Mouse (Mus musculus) MEL (cell line): ENCODE measurements at regions not wholly inside any gene's neighbourhood (a gene's known extent, or its start where the extent isn't known, plus 50 kb on each side); places are given as distances from the start of the nearest gene placed in this dataset.

Experiments
- BHLHE40 ChIP-seq: IDR thresholded peaks from 2 replicates; pipeline ENCODE4 v1.6.1; 2012; ENCODE audit warnings: low read depth, mild to moderate bottlenecking, inconsistent platforms, low read length, improper control_type of control experiment, borderline replicate concordance
- CTCF ChIP-seq, 3 experiments: IDR thresholded peaks in 2 of 3; conservative IDR thresholded peaks in 1 of 3; 2 replicates each; pipeline ENCODE4 v1.5.1; 2011 to 2012; ENCODE audit warnings: low read length in 3 of 3, low read depth in 2 of 3, mild to moderate bottlenecking in 2 of 3, improper control_type of control experiment in 1 of 3, inconsistent platforms in 1 of 3, mixed read lengths in 1 of 3, moderate library complexity in 1 of 3; ENCODE audit not compliant: control insufficient read depth in 1 of 3, insufficient read depth in 1 of 3, poor library complexity in 1 of 3, severe bottlenecking in 1 of 3
- EP300 ChIP-seq, 2 experiments: IDR thresholded peaks; 2 replicates each; pipeline ENCODE4 v1.6.1; 2011; ENCODE audit warnings: improper control_type of control experiment in 2 of 2, low read length in 2 of 2, low read depth in 1 of 2, mild to moderate bottlenecking in 1 of 2
- ETS1 ChIP-seq: IDR thresholded peaks from 2 replicates; pipeline ENCODE4 v1.6.1; 2012; ENCODE audit warnings: low read depth, mild to moderate bottlenecking, inconsistent platforms, low read length, improper control_type of control experiment, moderate library complexity
- GABPA ChIP-seq: IDR thresholded peaks from 2 replicates; pipeline ENCODE4 v1.6.1; 2012; ENCODE audit warnings: low read depth, mild to moderate bottlenecking, inconsistent platforms, low read length, improper control_type of control experiment, moderate library complexity
- JUND ChIP-seq: IDR thresholded peaks from 2 replicates; pipeline ENCODE4 v1.6.1; 2011; ENCODE audit warnings: low read depth, mild to moderate bottlenecking, improper control_type of control experiment, low read length
- NRF1 ChIP-seq: IDR thresholded peaks from 2 replicates; pipeline ENCODE4 v1.6.1; 2014; ENCODE audit warnings: low read depth, mild to moderate bottlenecking, inconsistent platforms, low read length, improper control_type of control experiment, moderate library complexity; ENCODE audit not compliant: poor library complexity, insufficient read depth, severe bottlenecking
- POLR2A ChIP-seq, 2 experiments: IDR thresholded peaks; 2 replicates each; pipeline ENCODE4 v1.6.1; 2011 to 2012; ENCODE audit warnings: low read length in 2 of 2, mild to moderate bottlenecking in 2 of 2, control low read depth in 1 of 2, improper control_type of control experiment in 1 of 2, low read depth in 1 of 2, moderate library complexity in 1 of 2; ENCODE audit not compliant: control insufficient read depth in 1 of 2, insufficient read depth in 1 of 2, poor library complexity in 1 of 2
- POLR2AphosphoS5 ChIP-seq: IDR thresholded peaks from 2 replicates; pipeline ENCODE4 v1.6.1; 2012; ENCODE audit warnings: low read depth, borderline replicate concordance, mild to moderate bottlenecking, inconsistent platforms, low read length, moderate library complexity, mixed read lengths
- RCOR1 ChIP-seq: IDR thresholded peaks from 2 replicates; pipeline ENCODE4 v1.6.1; 2012; ENCODE audit warnings: low read depth, mild to moderate bottlenecking, inconsistent platforms, low read length, improper control_type of control experiment
- TCF12 ChIP-seq: IDR thresholded peaks from 2 replicates; pipeline ENCODE4 v1.6.1; 2014; ENCODE audit warnings: low read depth, mild to moderate bottlenecking, inconsistent platforms, low read length, improper control_type of control experiment, moderate library complexity
- UBTF ChIP-seq: IDR thresholded peaks from 2 replicates; pipeline ENCODE4 v1.6.1; 2012; ENCODE audit warnings: low read depth, mild to moderate bottlenecking, inconsistent platforms, low read length, improper control_type of control experiment, moderate library complexity, borderline replicate concordance; ENCODE audit not compliant: insufficient read depth
- USF1 ChIP-seq: IDR thresholded peaks from 2 replicates; pipeline ENCODE4 v1.6.1; 2014; ENCODE audit warnings: low read depth, mild to moderate bottlenecking, inconsistent platforms, low read length, improper control_type of control experiment, moderate library complexity
- USF2 ChIP-seq, 2 experiments: IDR thresholded peaks; 2 replicates each; pipeline ENCODE4 v1.6.1; 2011 to 2012; ENCODE audit warnings: improper control_type of control experiment in 2 of 2, low read length in 2 of 2, borderline replicate concordance in 1 of 2, inconsistent platforms in 1 of 2, low read depth in 1 of 2, mild to moderate bottlenecking in 1 of 2; ENCODE audit not compliant: insufficient read depth in 1 of 2

- TF ChIP-seq EP300 (IDR thresholded peaks at IDR 0.05; ENCODE audit: low read depth in 1 of 2, low read length in 2 of 2) (no peak), POLR2A (IDR thresholded peaks at IDR 0.05; ENCODE audit: control insufficient read depth in 1 of 2, insufficient read depth in 1 of 2, low read depth in 1 of 2, low read length in 2 of 2, poor library complexity in 1 of 2) (no peak), JUND (no peak), CTCF (IDR thresholded peaks at IDR 0.05 in 2 of 3, conservative IDR thresholded peaks at IDR 0.05 in 1 of 3; ENCODE audit: control insufficient read depth in 1 of 3, insufficient read depth in 1 of 3, low read depth in 2 of 3, low read length in 3 of 3, poor library complexity in 1 of 3, severe bottlenecking in 1 of 3) (no peak), NRF1 (no peak), GABPA (no peak), USF2 (IDR thresholded peaks at IDR 0.05; ENCODE audit: borderline replicate concordance in 1 of 2, insufficient read depth in 1 of 2, low read depth in 1 of 2, low read length in 2 of 2) (no peak), BHLHE40 (no peak), RCOR1 (no peak), UBTF (no peak), ETS1 (no peak), USF1 (no peak), POLR2AphosphoS5 (no peak), TCF12 (no peak)
These were observed 189.4 kb upstream of the Emcn start for GRCm38 (mm10) chr3:137151431-137151830.
